Mouse (Mus musculus) embryonic facial prominence, embryonic 13.5 days (tissue): Measurements from ENCODE around the gene Map3k5. TPM values are rescaled to one million over a fixed set of nuclear protein-coding genes. Genes with fewer than 3 reads are reported as not detected.
"Not testable (repeated sequence)": the region's sequence is repeated elsewhere in the genome, so short reads cannot be mapped to it uniquely, and the experiment has no call there.

Experiments
- ATAC-seq: fragments of 200-750 bp; cut with Nextera tagmentation; 2 replicates; pipeline ENCODE4 v1.8.0; 2017; ENCODE audit warnings: low read depth; ENCODE audit not compliant: insufficient number of reproducible peaks, insufficient read depth, low FRiP score, low TSS enrichment
- H3K27ac ChIP-seq: fragments of 300-500 bp; sonication (generic); 2 replicates; pipeline ENCODE4 v1.5.1; 2015; ENCODE audit warnings: moderate library complexity, mild to moderate bottlenecking, inconsistent platforms
- H3K27me3 ChIP-seq: fragments of 300-500 bp; sonication (generic); 2 replicates; pipeline ENCODE4 v1.6.1; 2015; ENCODE audit warnings: mild to moderate bottlenecking, inconsistent platforms
- H3K36me3 ChIP-seq: fragments of 300-500 bp; sonication (generic); 2 replicates; pipeline ENCODE4 v1.6.1; 2015; ENCODE audit warnings: mild to moderate bottlenecking, inconsistent platforms
- H3K4me1 ChIP-seq: fragments of 300-500 bp; sonication (generic); 2 replicates; pipeline ENCODE4 v1.6.1; 2015; ENCODE audit warnings: inconsistent platforms
- H3K4me2 ChIP-seq: fragments of 300-500 bp; sonication (generic); 2 replicates; pipeline ENCODE4 v1.6.1; 2015; ENCODE audit warnings: moderate library complexity, mild to moderate bottlenecking, inconsistent platforms
- H3K4me3 ChIP-seq: fragments of 300-500 bp; sonication (generic); 2 replicates; pipeline ENCODE4 v1.5.1; 2015; ENCODE audit warnings: mild to moderate bottlenecking, inconsistent platforms
- H3K9ac ChIP-seq: fragments of 300-500 bp; sonication (generic); 2 replicates; pipeline ENCODE4 v1.6.1; 2015; ENCODE audit warnings: mild to moderate bottlenecking, inconsistent platforms
- H3K9me3 ChIP-seq: fragments of 300-500 bp; sonication (generic); 2 replicates; pipeline ENCODE4 v1.6.1; 2016; ENCODE audit warnings: inconsistent platforms
- WGBS: fragments of 180-500 bp; shearing (Covaris S2); methylation state at CpG from one replicate; pipeline ENCODE4 v1.1.7; 2015; ENCODE audit warnings: mixed read lengths; 5-methylcytosine and 5-hydroxymethylcytosine counted together
- polyA plus RNA-seq: library from polyadenylated mRNA; unstranded; fragments of >200 nt; fragmentation: Nextera tagmentation; extraction: Ambion mirVana; gene quantifications from 2 replicates; pipeline ENCODE4 v1.2.1, GENCODE M21; 2015

Map3k5 gene
- polyA plus RNA-seq, 1 experiment from 2014 or later, result 2.0 TPM

DNA sequence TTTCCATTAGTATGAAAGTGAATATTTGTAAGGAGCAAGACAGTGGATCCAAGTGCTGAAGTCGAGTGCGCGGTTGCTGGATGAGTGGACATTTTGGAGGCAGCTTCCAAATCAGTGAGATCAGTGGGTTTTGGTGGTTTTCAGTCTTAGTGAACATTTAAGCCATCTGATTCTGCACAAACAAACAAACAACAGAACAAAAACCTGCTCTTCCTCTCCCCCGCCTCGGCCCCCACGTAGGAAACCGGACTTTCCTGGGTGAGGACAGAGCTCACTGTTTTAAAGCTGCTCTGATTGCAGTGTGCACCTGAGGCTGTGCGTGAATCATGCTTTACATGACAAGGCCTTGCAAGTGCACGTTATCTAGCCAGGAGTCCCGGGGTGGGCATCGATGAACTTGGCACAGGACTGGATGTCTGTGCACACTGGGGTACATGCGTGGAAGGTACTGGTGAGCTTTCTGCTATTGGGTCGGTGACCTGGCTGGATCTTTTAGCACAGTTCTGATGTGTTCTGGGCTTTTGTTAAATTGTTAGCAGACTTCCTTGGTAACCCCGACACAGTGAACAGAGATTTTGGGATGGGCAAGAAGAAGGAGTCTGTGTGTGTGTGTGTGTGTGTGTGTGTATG lies 35.7 kb downstream of the Map3k5 start:
- peaks cover 8% of the 10 kb centered on the region for H3K4me1 ChIP-seq
- H3K4me2 ChIP-seq, result no peak overlapping the region
- H3K27me3 ChIP-seq, result no peaks in the 10 kb centered on the region
- ATAC-seq, result no peak
- no peaks in the 10 kb centered on the region for H3K36me3 ChIP-seq
- 83% methylated on average over 14 of the region's 14 CpGs for WGBS
- H3K9ac ChIP-seq, result no peak overlapping the region
- no peak overlapping the region for H3K4me3 ChIP-seq
- no peak overlapping the region for H3K27ac ChIP-seq
- H3K9me3 ChIP-seq, result no peaks in the 10 kb centered on the region

DNA sequence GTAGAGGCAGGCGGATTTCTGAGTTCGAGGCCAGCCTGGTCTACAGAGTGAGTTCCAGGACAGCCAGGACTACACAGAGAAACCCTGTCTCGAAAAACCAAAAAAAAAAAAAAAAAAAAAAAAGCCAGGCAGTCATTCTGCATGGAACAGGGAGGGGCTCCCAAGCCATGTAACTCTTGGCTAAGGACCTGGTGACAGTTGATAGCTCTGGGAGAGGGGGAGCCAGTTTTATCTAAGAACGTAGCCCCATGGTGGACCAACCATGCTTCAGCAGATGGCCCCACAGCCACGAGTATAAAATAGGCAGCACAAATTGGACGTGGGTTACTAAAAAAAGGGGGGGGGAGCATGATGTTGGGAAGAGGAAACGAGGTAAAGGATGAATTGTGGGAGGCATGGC lies 37.2 kb downstream of the Map3k5 start:
- H3K9me3 ChIP-seq, H3K27ac ChIP-seq, H3K4me1 ChIP-seq, H3K36me3 ChIP-seq, ATAC-seq, H3K9ac ChIP-seq, H3K27me3 ChIP-seq, H3K4me3 ChIP-seq, H3K4me2 ChIP-seq: not testable (repeated sequence)
- WGBS, result 84% methylated on average over 6 of the region's 7 CpGs

DNA sequence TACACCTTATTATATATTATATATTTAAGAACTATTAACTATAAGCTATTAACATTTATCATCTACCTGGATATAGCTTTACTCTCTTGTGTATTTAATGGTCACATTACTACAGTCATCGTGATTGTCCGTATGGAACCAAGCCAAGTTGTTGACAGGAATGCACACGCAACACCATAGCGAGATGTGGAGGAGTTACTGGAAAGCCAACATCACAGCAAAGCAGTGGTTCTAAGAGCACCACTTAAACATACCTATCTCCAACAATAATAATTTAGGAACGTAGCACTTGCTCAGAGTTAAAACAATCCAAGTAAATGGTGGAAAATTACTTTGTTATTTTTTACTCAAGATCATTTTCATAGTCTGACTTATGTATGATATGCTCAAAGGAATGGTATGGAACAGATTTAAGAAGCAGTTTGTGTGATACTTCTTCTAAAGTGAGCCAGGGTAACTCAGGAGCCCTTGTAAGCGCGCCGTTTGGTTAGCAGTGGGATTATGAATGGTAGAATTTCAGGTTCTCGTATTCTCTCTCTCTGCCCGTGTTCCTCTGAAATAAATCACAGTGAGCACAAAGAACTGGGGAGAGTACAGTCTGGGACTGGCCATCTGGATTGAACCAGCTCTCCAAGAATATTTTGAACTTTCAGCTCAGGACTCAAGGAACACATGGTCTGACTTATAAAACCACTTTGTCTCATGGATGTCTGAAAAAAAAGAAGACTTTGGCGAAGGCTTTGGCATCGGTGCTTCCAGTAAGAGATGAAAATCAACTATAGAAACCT lies 39.2 kb downstream of the Map3k5 start:
- Histone ChIP-seq H3K27ac (no peak overlapping the region), H3K4me2 (no peak overlapping the region), H3K4me1 (no peaks in the 10 kb centered on the region), H3K4me3 (no peak overlapping the region), H3K9me3 (no peaks in the 10 kb centered on the region), H3K9ac (no peak overlapping the region), H3K27me3 (no peaks in the 10 kb centered on the region), H3K36me3 (no peaks in the 10 kb centered on the region)
- WGBS, result 79% methylated on average over 12 of the region's 12 CpGs
- ATAC-seq, result no peak

- Histone ChIP-seq H3K9ac (no peak overlapping the region), H3K4me2 (no peak overlapping the region), H3K36me3 (no peaks in the 10 kb centered on the region), H3K27me3 (no peaks in the 10 kb centered on the region), H3K9me3 (no peaks in the 10 kb centered on the region), H3K4me1 (no peaks in the 10 kb centered on the region), H3K27ac (no peak overlapping the region), H3K4me3 (no peak overlapping the region)
- 81% methylated on average over 3 of the region's 3 CpGs for WGBS
- no peak for ATAC-seq
Observed at GRCm38 (mm10) chr10:19977557-19977956, 43.3 kb downstream of the Map3k5 start.

GRCm38 (mm10) chr10:19978662-19979199 lies 44.5 kb downstream of the Map3k5 start:
- 92% methylated on average over 5 of the region's 5 CpGs for WGBS
- Histone ChIP-seq H3K4me1 (no peaks in the 10 kb centered on the region), H3K27me3 (no peaks in the 10 kb centered on the region), H3K4me3 (no peak overlapping the region), H3K4me2 (no peak overlapping the region), H3K9ac (no peak overlapping the region), H3K36me3 (no peaks in the 10 kb centered on the region), H3K9me3 (no peaks in the 10 kb centered on the region), H3K27ac (no peak overlapping the region)
- no peak for ATAC-seq

- 81% methylated on average over 9 of the region's 9 CpGs for WGBS
- H3K36me3 ChIP-seq, result no peaks in the 10 kb centered on the region
- H3K4me1 ChIP-seq, result no peaks in the 10 kb centered on the region; the same call in 1 of the 2 replicates
- no peak overlapping the region for H3K4me2 ChIP-seq
- H3K27ac ChIP-seq, result no peak overlapping the region
- H3K9ac ChIP-seq, result no peak overlapping the region
- no peak for ATAC-seq
- no peak overlapping the region for H3K4me3 ChIP-seq
- no peaks in the 10 kb centered on the region for H3K27me3 ChIP-seq
- no peaks in the 10 kb centered on the region for H3K9me3 ChIP-seq
Observed at GRCm38 (mm10) chr10:19987736-19988135, 53.5 kb downstream of the Map3k5 start.

- no peaks in the 10 kb centered on the region; the same call in 1 of the 2 replicates for H3K4me1 ChIP-seq
- H3K27ac ChIP-seq, result no peak overlapping the region
- no peak for ATAC-seq
- H3K36me3 ChIP-seq, result no peaks in the 10 kb centered on the region
- no peak overlapping the region for H3K4me2 ChIP-seq
- no peak overlapping the region for H3K4me3 ChIP-seq
- no peaks in the 10 kb centered on the region for H3K27me3 ChIP-seq
- no peak overlapping the region for H3K9ac ChIP-seq
- no peaks in the 10 kb centered on the region for H3K9me3 ChIP-seq
- 91% methylated on average over 6 of the region's 6 CpGs for WGBS
Observed at GRCm38 (mm10) chr10:19989986-19990385, 55.7 kb downstream of the Map3k5 start.

DNA sequence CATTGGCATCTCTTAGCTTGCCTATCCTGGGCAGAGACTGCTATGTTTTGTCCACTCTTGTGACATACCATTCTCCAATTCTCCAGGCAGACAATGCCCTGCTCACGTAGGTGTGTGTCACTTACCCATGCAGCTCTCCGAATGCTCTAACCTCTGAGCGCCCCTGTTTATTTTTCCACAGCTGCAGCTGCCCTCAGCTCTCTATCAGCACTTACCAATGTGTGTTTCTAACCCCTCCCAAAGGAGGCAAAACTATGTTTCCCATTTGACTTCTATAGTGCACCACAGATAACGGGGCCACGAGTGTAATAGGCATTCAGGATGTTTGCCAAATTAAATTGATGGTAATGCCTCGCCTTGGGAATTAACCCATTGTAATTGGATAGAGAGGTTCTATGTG lies 56.4 kb downstream of the Map3k5 start:
- no peak overlapping the region for H3K9ac ChIP-seq
- H3K36me3 ChIP-seq, result no peaks in the 10 kb centered on the region
- H3K9me3 ChIP-seq, result no peaks in the 10 kb centered on the region
- no peaks in the 10 kb centered on the region for H3K27me3 ChIP-seq
- WGBS, result 69% methylated on average over 6 of the region's 6 CpGs
- no peak for ATAC-seq
- no peak overlapping the region for H3K4me3 ChIP-seq
- no peaks in the 10 kb centered on the region; the same call in 1 of the 2 replicates for H3K4me1 ChIP-seq
- H3K4me2 ChIP-seq, result no peak overlapping the region
- no peak overlapping the region for H3K27ac ChIP-seq

- Histone ChIP-seq H3K27ac (no peak overlapping the region), H3K27me3 (no peaks in the 10 kb centered on the region), H3K4me2 (no peak overlapping the region), H3K4me1 (no peaks in the 10 kb centered on the region; the same call in 1 of the 2 replicates), H3K4me3 (no peak overlapping the region), H3K9me3 (no peaks in the 10 kb centered on the region), H3K36me3 (no peaks in the 10 kb centered on the region), H3K9ac (no peak overlapping the region)
- ATAC-seq, result no peak
- 54% methylated on average over 3 of the region's 3 CpGs for WGBS
Observed at GRCm38 (mm10) chr10:19991237-19991865, 57.1 kb downstream of the Map3k5 start.

- Histone ChIP-seq H3K9ac (no peak overlapping the region), H3K4me2 (no peak overlapping the region), H3K9me3 (no peaks in the 10 kb centered on the region), H3K27ac (no peak overlapping the region), H3K36me3 (no peaks in the 10 kb centered on the region), H3K27me3 (no peaks in the 10 kb centered on the region), H3K4me1 (no peaks in the 10 kb centered on the region; the same call in 1 of the 2 replicates), H3K4me3 (no peak overlapping the region)
- no peak for ATAC-seq
- WGBS, result 27% methylated on average over 3 of the region's 3 CpGs
Observed at GRCm38 (mm10) chr10:19991866-19992252, 57.6 kb downstream of the Map3k5 start.

DNA sequence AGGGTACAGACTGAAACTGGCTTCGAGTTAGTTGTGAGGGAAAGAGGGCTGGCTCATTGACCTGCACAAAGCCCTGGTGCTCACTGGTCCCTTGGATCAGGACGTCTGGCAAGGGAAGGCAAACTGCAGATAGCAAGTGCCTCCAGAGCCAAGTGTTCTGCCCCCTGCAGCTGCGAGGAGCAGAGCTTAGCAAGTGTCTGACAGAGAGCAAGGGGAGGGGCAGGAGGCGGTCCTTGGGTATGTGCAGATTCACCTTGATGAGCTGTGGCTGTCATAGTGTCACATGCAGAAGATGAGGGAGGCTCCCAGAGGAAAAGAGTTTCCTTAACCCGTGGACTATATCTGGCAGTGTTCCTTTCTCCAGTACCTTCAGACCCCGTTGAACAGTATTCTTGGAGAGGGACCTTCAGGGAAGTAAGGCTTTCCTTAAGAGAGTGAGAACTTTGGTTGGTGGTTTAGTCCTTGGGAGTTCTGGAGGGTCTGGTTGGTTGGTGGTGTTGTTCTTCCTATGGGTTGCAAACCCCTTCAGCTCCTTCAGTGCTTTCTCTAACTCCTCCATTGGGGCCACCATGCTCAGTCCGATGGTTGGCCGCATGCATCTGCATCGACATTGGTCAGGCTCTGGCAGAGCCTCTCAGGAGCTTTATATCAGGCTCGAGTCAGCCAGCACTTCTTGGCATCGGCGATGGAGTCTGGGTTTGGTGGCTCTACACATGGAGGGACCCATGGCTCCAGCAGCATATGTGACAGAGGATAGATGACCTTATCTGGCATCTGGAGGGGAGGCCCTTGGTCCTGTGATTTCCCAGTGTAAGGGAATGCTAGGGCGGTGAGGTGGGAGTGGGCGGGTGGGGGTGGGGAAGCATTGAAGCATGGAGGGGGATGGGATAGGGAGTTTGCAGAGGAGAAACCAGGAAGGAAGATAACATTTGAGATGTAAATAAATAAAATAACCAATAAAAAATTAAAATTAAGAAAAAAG lies 60.5 kb downstream of the Map3k5 start:
- Histone ChIP-seq H3K4me1 (no peaks in the 10 kb centered on the region; the same call in 1 of the 2 replicates), H3K4me3 (no peak overlapping the region), H3K9ac (no peak overlapping the region), H3K4me2 (no peak overlapping the region), H3K36me3 (no peaks in the 10 kb centered on the region), H3K27me3 (no peaks in the 10 kb centered on the region), H3K9me3 (no peaks in the 10 kb centered on the region), H3K27ac (no peak overlapping the region)
- 70% methylated on average over 14 of the region's 14 CpGs for WGBS
- ATAC-seq, result no peak
